Mouse (Mus musculus) lung, embryonic 15.5 days (tissue): ENCODE data around the gene Spata3. TPM values are rescaled to one million over a fixed set of nuclear protein-coding genes. Genes with fewer than 3 reads are reported as not detected.
"Not testable (repeated sequence)": the region's sequence is repeated elsewhere in the genome, so short reads cannot be mapped to it uniquely, and the experiment has no call there.

ENCODE experiments used
- ATAC-seq: fragments of 200-750 bp; cut with Nextera tagmentation; 2 replicates; pipeline ENCODE4 v1.8.0; 2017; ENCODE audit warnings: moderate number of reproducible peaks, borderline replicate concordance; ENCODE audit not compliant: low FRiP score, low TSS enrichment; ENCODE audit errors: extremely low read depth
- H3K27ac ChIP-seq: fragments of 300-500 bp; sonication (generic); 2 replicates; pipeline ENCODE4 v1.5.1; 2015; ENCODE audit warnings: moderate library complexity, mild to moderate bottlenecking, inconsistent platforms
- H3K27me3 ChIP-seq: fragments of 300-500 bp; sonication (generic); 2 replicates; pipeline ENCODE4 v1.6.1; 2015; ENCODE audit warnings: inconsistent platforms
- H3K36me3 ChIP-seq: fragments of 300-500 bp; sonication (generic); 2 replicates; pipeline ENCODE4 v1.6.1; 2015; ENCODE audit warnings: inconsistent platforms
- H3K4me1 ChIP-seq: fragments of 300-500 bp; sonication (generic); 2 replicates; pipeline ENCODE4 v1.6.1; 2015; ENCODE audit warnings: inconsistent platforms
- H3K4me2 ChIP-seq: fragments of 300-500 bp; sonication (generic); 2 replicates; pipeline ENCODE4 v1.6.1; 2015; ENCODE audit warnings: inconsistent platforms, mild to moderate bottlenecking, moderate library complexity
- H3K4me3 ChIP-seq: fragments of 300-500 bp; sonication (generic); 2 replicates; pipeline ENCODE4 v1.5.1; 2015; ENCODE audit warnings: mild to moderate bottlenecking, inconsistent platforms
- H3K9ac ChIP-seq: fragments of 300-500 bp; sonication (generic); 2 replicates; pipeline ENCODE4 v1.6.1; 2015; ENCODE audit warnings: inconsistent platforms
- H3K9me3 ChIP-seq: fragments of 300-500 bp; sonication (generic); 2 replicates; pipeline ENCODE4 v1.6.1; 2016; ENCODE audit warnings: inconsistent platforms
- WGBS: fragments of 180-500 bp; shearing (Covaris S2); methylation state at CpG from one replicate; pipeline ENCODE4 v1.1.7; 2015; 5-methylcytosine and 5-hydroxymethylcytosine counted together
- polyA plus RNA-seq: library from polyadenylated mRNA; unstranded; fragments of >200 nt; fragmentation: Nextera tagmentation; extraction: Ambion mirVana; gene quantifications from 2 replicates; pipeline ENCODE4 v1.2.1, GENCODE M21; 2015

Gene Spata3
- polyA plus RNA-seq, result not detected in 2 replicates

DNA sequence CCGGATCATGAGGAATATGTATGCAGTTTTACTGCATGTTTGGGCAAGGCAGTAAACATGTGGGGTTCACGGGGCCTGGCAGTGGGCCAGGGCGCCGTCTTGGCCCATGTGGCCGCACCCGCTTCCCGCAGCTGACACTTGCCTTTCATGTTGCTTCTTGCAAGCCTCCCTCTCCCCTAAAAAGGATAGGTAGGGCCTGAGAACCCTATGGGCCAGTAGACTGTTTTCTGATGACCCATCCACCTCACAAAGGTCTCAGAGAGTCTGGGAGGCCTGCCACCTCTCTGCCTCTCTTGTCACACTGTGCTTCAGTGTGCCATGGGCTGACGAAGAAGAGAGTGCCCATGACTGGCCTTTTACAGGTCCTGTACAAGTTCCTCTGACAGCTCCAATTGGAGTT lies at the start of gene Spata3:
Gene Spata3 (plus strand): TSS at position 301 of the 400 bp plus-strand sequence.
- H3K9ac ChIP-seq, result no peak within 1 kb of the TSS
- no peaks in the 10 kb centered on the region for H3K9me3 ChIP-seq
- no peaks in the 10 kb centered on the region for H3K36me3 ChIP-seq
- 0 out of 2 replicates have a peak, but pooled peaks cover 3% of the 10 kb centered on the region for H3K4me1 ChIP-seq
- 80% methylated on average over 8 of the region's 8 CpGs for WGBS
- H3K4me2 ChIP-seq, result no peak within 1 kb of the TSS
- no peak for ATAC-seq
- H3K27ac ChIP-seq, result no peak within 1 kb of the TSS
- no peak within 1 kb of the TSS for H3K4me3 ChIP-seq
- H3K27me3 ChIP-seq, result peaks cover 34% of the 10 kb centered on the region

GRCm38 (mm10) chr1:85969081-85969480 lies 47.5 kb upstream of the Spata3 start:
- no peak overlapping the region for H3K9ac ChIP-seq
- no peaks in the 10 kb centered on the region for H3K9me3 ChIP-seq
- no peaks in the 10 kb centered on the region for H3K4me1 ChIP-seq
- H3K27me3 ChIP-seq, result no peaks in the 10 kb centered on the region
- no peak for ATAC-seq
- no peak overlapping the region for H3K4me3 ChIP-seq
- 66% methylated on average over 1 of the region's 1 CpGs for WGBS
- no peaks in the 10 kb centered on the region for H3K36me3 ChIP-seq
- H3K27ac ChIP-seq, result no peak overlapping the region
- no peak overlapping the region for H3K4me2 ChIP-seq

DNA sequence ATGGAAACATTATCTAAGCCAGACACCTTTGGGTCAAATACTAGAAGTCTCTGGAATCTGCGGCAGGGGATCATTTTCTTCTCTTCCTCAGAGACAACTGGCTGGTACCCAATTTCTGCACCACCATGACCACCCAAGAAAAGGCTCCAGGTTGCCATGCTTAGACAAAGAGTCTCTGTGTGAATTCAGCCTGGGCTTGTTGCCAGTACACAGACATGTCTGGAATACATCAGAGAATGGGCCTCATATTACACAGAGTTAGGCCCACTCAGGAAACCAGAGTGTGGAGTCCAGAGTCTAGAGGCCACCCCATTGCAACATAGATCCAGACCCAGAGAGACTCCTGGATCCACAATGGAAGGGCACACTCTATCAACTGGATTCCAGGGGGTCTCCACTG lies 47.1 kb upstream of the Spata3 start:
- no peak overlapping the region for H3K4me2 ChIP-seq
- H3K9me3 ChIP-seq, result no peaks in the 10 kb centered on the region
- no peaks in the 10 kb centered on the region for H3K4me1 ChIP-seq
- no peaks in the 10 kb centered on the region for H3K27me3 ChIP-seq
- no peaks in the 10 kb centered on the region for H3K36me3 ChIP-seq
- 67% methylated on average over 1 of the region's 1 CpGs for WGBS
- H3K4me3 ChIP-seq, result no peak overlapping the region
- no peak for ATAC-seq
- H3K27ac ChIP-seq, result no peak overlapping the region
- H3K9ac ChIP-seq, result no peak overlapping the region

GRCm38 (mm10) chr1:85971070-85971469 lies 45.5 kb upstream of the Spata3 start:
- no peak for ATAC-seq
- WGBS, result 90% methylated on average over 3 of the region's 3 CpGs
- no peak overlapping the region for H3K9ac ChIP-seq

GRCm38 (mm10) chr1:85972341-85972740 lies 44.3 kb upstream of the Spata3 start:
- 44% methylated on average over 3 of the region's 3 CpGs for WGBS
- no peaks in the 10 kb centered on the region for H3K36me3 ChIP-seq
- no peaks in the 10 kb centered on the region for H3K4me1 ChIP-seq
- no peak overlapping the region for H3K4me3 ChIP-seq
- ATAC-seq, result no peak
- H3K9ac ChIP-seq, result no peak overlapping the region
- H3K4me2 ChIP-seq, result no peak overlapping the region
- no peak overlapping the region for H3K27ac ChIP-seq
- H3K9me3 ChIP-seq, result no peaks in the 10 kb centered on the region
- H3K27me3 ChIP-seq, result no peaks in the 10 kb centered on the region

More at GRCm38 (mm10) chr1:85971070-85971469, 45.5 kb upstream of the Spata3 start:
- H3K36me3 ChIP-seq, result no peaks in the 10 kb centered on the region
- no peak overlapping the region for H3K4me2 ChIP-seq
- H3K9me3 ChIP-seq, result no peaks in the 10 kb centered on the region
- H3K27me3 ChIP-seq, result no peaks in the 10 kb centered on the region
- no peak overlapping the region for H3K27ac ChIP-seq
- H3K4me3 ChIP-seq, result no peak overlapping the region
- H3K4me1 ChIP-seq, result no peaks in the 10 kb centered on the region

DNA sequence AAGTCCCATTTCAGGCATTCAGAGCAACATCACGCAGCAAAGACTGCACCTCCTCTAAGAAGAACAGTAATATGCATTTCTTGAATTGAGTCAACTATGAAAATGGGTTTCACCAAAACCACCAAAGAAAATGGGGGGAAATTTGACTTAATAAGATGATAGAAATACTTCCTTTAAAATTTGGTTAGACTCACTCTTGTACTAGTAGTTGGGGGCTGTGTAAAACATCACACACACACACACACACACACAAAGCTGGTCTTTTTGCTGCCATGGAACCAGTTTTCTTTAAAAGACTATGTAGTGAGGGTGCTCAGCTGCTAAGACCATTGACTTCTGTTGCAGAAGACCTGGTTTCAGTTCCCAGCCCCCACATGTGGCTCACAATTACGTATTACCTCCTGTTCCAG lies 43.1 kb upstream of the Spata3 start:
- no peaks in the 10 kb centered on the region for H3K27me3 ChIP-seq
- no peak for ATAC-seq
- WGBS, result 81% methylated on average over 2 of the region's 2 CpGs
- no peaks in the 10 kb centered on the region for H3K9me3 ChIP-seq
- no peaks in the 10 kb centered on the region for H3K4me1 ChIP-seq
- H3K4me3 ChIP-seq, result no peak overlapping the region
- H3K27ac ChIP-seq, result no peak overlapping the region
- no peak overlapping the region for H3K9ac ChIP-seq
- H3K36me3 ChIP-seq, result no peaks in the 10 kb centered on the region
- no peak overlapping the region for H3K4me2 ChIP-seq

GRCm38 (mm10) chr1:85977709-85978108 lies 38.9 kb upstream of the Spata3 start:
- H3K36me3 ChIP-seq, result no peaks in the 10 kb centered on the region
- no peak overlapping the region for H3K27ac ChIP-seq
- H3K27me3 ChIP-seq, result no peaks in the 10 kb centered on the region
- H3K9me3 ChIP-seq, result no peaks in the 10 kb centered on the region
- no peak overlapping the region for H3K4me3 ChIP-seq
- ATAC-seq, result no peak
- H3K4me2 ChIP-seq, result no peak overlapping the region
- H3K9ac ChIP-seq, result no peak overlapping the region
- H3K4me1 ChIP-seq, result no peaks in the 10 kb centered on the region
- WGBS, result 66% methylated on average over 3 of the region's 3 CpGs

GRCm38 (mm10) chr1:85981738-85982357 lies 34.8 kb upstream of the Spata3 start:
- no peak overlapping the region for H3K9ac ChIP-seq
- H3K4me1 ChIP-seq, result no peaks in the 10 kb centered on the region
- H3K9me3 ChIP-seq, result no peaks in the 10 kb centered on the region
- H3K4me3 ChIP-seq, result no peak overlapping the region
- H3K36me3 ChIP-seq, result no peaks in the 10 kb centered on the region
- H3K4me2 ChIP-seq, result no peak overlapping the region
- H3K27ac ChIP-seq, result no peak overlapping the region
- 38% methylated on average over 7 of the region's 7 CpGs for WGBS
- no peak for ATAC-seq
- H3K27me3 ChIP-seq, result no peaks in the 10 kb centered on the region

DNA sequence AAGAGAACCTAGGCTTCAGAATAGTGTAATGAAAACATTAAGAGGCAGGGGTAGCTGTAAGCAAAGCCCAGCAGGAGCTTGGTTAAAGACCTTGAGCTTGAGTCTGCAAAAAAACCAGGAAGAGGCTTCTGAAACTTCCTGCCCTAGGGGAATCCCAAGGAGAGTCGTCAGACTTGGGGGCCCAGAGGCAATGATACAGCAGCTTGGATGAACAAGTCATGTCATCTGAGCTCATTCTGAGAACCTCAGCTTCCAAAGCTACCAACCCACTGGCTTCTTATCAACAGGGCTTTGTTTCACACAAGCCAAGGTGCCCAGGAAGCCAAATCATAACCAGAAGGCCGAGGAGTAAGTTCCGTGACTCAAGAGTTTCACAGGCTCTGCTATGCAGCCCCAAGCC lies 30.8 kb upstream of the Spata3 start:
- no peak for ATAC-seq
- Histone ChIP-seq H3K9me3 (no peaks in the 10 kb centered on the region), H3K27me3 (no peaks in the 10 kb centered on the region), H3K36me3 (no peaks in the 10 kb centered on the region), H3K4me3 (no peak overlapping the region), H3K4me2 (no peak overlapping the region), H3K4me1 (no peaks in the 10 kb centered on the region), H3K9ac (no peak overlapping the region), H3K27ac (no peak overlapping the region)
- 70% methylated on average over 3 of the region's 3 CpGs for WGBS

GRCm38 (mm10) chr1:85988351-85988750 lies 28.3 kb upstream of the Spata3 start:
- Histone ChIP-seq H3K9me3 (no peaks in the 10 kb centered on the region), H3K4me2 (no peak overlapping the region), H3K36me3 (no peaks in the 10 kb centered on the region), H3K27me3 (no peaks in the 10 kb centered on the region), H3K9ac (no peak overlapping the region), H3K4me1 (no peaks in the 10 kb centered on the region), H3K27ac (no peak overlapping the region), H3K4me3 (no peak overlapping the region)
- 53% methylated on average over 4 of the region's 4 CpGs for WGBS
- ATAC-seq, result no peak

DNA sequence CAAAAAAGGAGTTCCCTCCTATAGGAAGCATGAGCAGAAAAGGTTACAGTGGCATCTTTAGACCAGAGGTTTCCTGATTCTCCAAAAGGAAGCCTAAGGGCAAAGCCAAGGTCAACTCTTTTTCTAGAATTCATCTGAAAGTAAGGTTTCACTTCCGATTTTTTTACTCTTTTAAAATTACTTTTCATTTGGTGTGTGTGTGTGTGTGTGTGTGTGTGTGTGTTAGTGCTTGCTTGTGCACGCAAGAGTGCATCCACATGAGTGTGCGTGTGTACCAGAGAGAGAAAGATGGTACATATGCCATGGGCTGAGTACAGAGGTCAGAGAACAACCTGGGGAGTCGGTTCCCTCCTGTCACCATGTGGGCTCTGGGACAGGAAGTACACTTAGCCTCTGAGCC lies 27.7 kb upstream of the Spata3 start:
- not testable (repeated sequence) for H3K4me3 ChIP-seq, H3K27ac ChIP-seq, H3K4me1 ChIP-seq, H3K36me3 ChIP-seq, H3K9me3 ChIP-seq, ATAC-seq, H3K27me3 ChIP-seq, H3K9ac ChIP-seq, H3K4me2 ChIP-seq
- WGBS, result 81% methylated on average over 4 of the region's 4 CpGs

- no peak overlapping the region for H3K4me2 ChIP-seq
- H3K27ac ChIP-seq, result no peak overlapping the region
- no peaks in the 10 kb centered on the region for H3K4me1 ChIP-seq
- H3K27me3 ChIP-seq, result no peaks in the 10 kb centered on the region
- no peak overlapping the region for H3K9ac ChIP-seq
- no peak overlapping the region for H3K4me3 ChIP-seq
- no peaks in the 10 kb centered on the region for H3K9me3 ChIP-seq
- 71% methylated on average over 9 of the region's 9 CpGs for WGBS
- no peak for ATAC-seq
- no peaks in the 10 kb centered on the region for H3K36me3 ChIP-seq
These were observed 24.4 kb upstream of the Spata3 start for GRCm38 (mm10) chr1:85992175-85992574.

DNA sequence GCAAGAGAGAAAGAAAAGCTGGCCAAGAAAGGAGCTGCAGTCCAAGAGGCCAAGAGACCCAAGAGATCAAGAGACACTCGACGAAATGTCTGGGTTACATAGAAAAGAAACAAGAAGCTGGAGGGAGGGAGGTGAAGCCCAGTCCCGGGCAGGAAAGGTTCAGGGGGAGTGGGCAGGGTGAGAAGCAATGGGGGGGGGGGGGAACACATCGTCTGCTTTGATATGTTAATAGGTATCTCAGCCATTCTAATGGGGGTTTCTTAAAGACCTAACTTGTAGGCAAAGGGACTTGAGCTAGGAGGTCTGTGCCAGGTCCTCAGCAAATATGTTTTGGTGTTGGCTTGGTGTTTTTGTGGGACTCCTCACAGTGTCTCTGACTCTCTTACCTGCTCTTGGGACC lies 23.1 kb upstream of the Spata3 start:
- H3K4me2 ChIP-seq, result no peak overlapping the region
- H3K4me1 ChIP-seq, result no peaks in the 10 kb centered on the region
- 76% methylated on average over 3 of the region's 4 CpGs for WGBS
- H3K27ac ChIP-seq, result no peak overlapping the region
- no peak overlapping the region for H3K4me3 ChIP-seq
- H3K9me3 ChIP-seq, result no peaks in the 10 kb centered on the region
- ATAC-seq, result no peak
- no peaks in the 10 kb centered on the region for H3K36me3 ChIP-seq
- H3K27me3 ChIP-seq, result no peaks in the 10 kb centered on the region
- no peak overlapping the region for H3K9ac ChIP-seq
